Mouse (Mus musculus): ENCODE data around the gene Mrpl21. TPM values are rescaled to one million over a fixed set of nuclear protein-coding genes. Genes with fewer than 3 reads are reported as not detected.
A peak's percentile ranks its signal among the peaks of the same experiment; 100 is the strongest.

Mrpl21 gene
- total and polyA plus RNA-seq, 3 experiments, result 145 to 159 TPM; not detected in 1

DNA sequence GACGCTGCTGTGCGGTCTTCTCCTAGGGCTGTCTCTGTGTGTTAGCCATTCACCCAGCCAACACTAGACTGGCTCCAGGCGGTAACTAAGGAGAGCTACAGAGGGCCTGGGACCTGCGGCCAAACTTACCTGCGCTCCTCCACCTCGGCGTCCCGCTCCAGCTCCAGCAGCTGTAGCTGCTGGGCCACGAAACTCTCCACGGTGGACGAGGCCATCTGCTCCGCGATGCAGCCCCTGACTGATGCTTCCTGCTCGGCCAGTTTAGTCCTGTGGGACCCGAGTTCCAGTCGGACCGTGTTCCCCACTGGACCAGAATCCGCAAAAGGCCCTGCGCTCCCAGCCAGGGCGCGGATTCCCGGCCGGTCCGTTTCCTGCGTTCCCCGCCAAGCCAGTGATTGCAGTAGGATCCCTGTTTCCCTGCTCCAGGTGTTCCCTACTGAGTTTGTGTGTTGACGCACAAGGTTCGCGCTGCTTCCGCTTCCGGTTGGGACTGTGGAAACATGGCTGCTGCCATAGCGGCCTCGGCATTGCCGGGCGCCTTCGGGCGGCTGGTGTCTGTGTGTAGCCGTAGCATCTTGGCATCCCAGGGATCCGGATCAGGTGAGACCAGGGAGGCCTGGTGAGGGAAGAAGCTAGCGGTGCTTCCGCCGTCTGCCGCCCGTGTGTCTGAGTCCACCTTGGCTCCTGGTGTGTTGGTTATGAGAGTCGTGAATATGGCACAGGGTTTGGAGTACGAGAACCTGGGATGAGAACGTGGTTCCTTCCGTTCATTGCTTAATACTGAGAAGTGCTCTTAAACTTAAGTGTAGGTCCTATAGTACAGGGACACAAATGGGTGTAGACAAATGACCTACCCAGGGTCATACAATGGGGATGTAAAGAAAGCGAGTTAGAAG lies at the start of gene Mrpl21, which contains the start of gene Ighmbp2 (continued):
- TF ChIP-seq POLR2AphosphoS2 (IDR thresholded peaks at IDR 0.05; ENCODE audit: low read length) (peak; percentile 80; the same call in 1 of the 2 replicates), ETS1 (IDR thresholded peaks at IDR 0.05; ENCODE audit: low read depth, low read length) (peak; percentile 22; the same call in 1 of the 2 replicates), HCFC1 (IDR thresholded peaks at IDR 0.05; ENCODE audit: low read depth, low read length) (peak; percentile 95), EP300 (IDR thresholded peaks at IDR 0.05; ENCODE audit: low read depth in 1 of 2, low read length in 2 of 2) (no peak), TAL1 (IDR thresholded peaks at IDR 0.05; ENCODE audit: low read length) (no peak)

DNA sequence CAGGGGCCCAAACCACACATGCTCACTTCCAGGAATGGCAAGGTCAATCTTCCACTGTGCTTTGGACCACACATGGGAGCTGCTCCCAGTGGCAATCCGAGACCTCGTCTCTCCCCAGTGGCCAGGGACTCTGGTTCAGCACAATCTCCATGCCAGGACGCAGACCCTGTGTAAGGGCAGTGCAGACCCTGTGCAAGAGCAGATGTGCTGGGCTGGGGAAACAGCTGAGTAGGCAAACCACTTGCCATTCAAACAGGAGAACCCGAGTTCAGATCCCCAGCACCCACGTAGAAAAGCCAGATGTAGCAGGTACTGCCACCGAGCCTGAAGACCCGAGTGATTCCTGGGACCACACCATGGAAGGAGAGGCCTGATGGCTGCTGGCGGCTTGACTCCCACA lies 22.7 kb upstream of the Mrpl21 start:
- DNase-seq (ENCODE audit: low read depth, low spot score), result no peak
- H3K27ac ChIP-seq (ENCODE audit: control insufficient read depth, low read depth, low read length), result no peak overlapping the region
- no peaks in the 10 kb centered on the region for H3K9me3 ChIP-seq (replicated peaks; ENCODE audit: insufficient read depth, low read length)
- H3K4me3 ChIP-seq (ENCODE audit: control insufficient read depth in 1 of 2, insufficient read depth in 1 of 2, low read depth in 2 of 2, low read length in 2 of 2), result no peak overlapping the region
- no peaks in the 10 kb centered on the region for H3K4me1 ChIP-seq (ENCODE audit: control insufficient read depth in 1 of 2, insufficient read depth in 2 of 2, low read length in 2 of 2)
- no peaks in the 10 kb centered on the region for H3K79me2 ChIP-seq (ENCODE audit: control insufficient read depth, insufficient read depth, low read length, poor library complexity)
- no peaks in the 10 kb centered on the region for H3K27me3 ChIP-seq (ENCODE audit: control insufficient read depth in 1 of 2, insufficient read depth in 2 of 2, low read length in 2 of 2)
- TF ChIP-seq NELFE (IDR thresholded peaks at IDR 0.05; ENCODE audit: low read depth, low read length) (no peak), HCFC1 (IDR thresholded peaks at IDR 0.05; ENCODE audit: low read depth, low read length) (no peak), MYC (IDR thresholded peaks at IDR 0.05; ENCODE audit: low read depth, low read length) (no peak), TBP (IDR thresholded peaks at IDR 0.05; ENCODE audit: low read depth, low read length) (no peak), USF1 (IDR thresholded peaks at IDR 0.05; ENCODE audit: low read depth, low read length) (no peak), TAL1 (IDR thresholded peaks at IDR 0.05; ENCODE audit: low read length) (no peak), SIN3A (IDR thresholded peaks at IDR 0.05; ENCODE audit: low read length) (no peak), RCOR1 (IDR thresholded peaks at IDR 0.05; ENCODE audit: low read depth, low read length) (no peak), RAD21 (IDR thresholded peaks at IDR 0.05; ENCODE audit: low read depth, low read length) (no peak), NRF1 (IDR thresholded peaks at IDR 0.05; ENCODE audit: insufficient read depth, low read depth, low read length, poor library complexity, severe bottlenecking) (no peak), ZMIZ1 (IDR thresholded peaks at IDR 0.05; ENCODE audit: low read depth, low read length) (no peak), CTCF (IDR thresholded peaks at IDR 0.05 in 2 of 3, conservative IDR thresholded peaks at IDR 0.05 in 1 of 3; ENCODE audit: control insufficient read depth in 1 of 3, insufficient read depth in 1 of 3, low read depth in 2 of 3, low read length in 3 of 3, poor library complexity in 1 of 3, severe bottlenecking in 1 of 3) (no peak), MYB (IDR thresholded peaks at IDR 0.05; ENCODE audit: low read depth, low read length) (no peak), GABPA (IDR thresholded peaks at IDR 0.05; ENCODE audit: low read depth, low read length) (no peak)
- no peak overlapping the region for H3K9ac ChIP-seq (ENCODE audit: control insufficient read depth, low read depth, low read length, poor library complexity, severe bottlenecking)
- no peaks in the 10 kb centered on the region; a peak in 1 of 4 replicates for H3K36me3 ChIP-seq (ENCODE audit: control insufficient read depth in 1 of 2, insufficient read depth in 2 of 2, low read length in 2 of 2)
